Mouse (Mus musculus) liver, adult 2 months (tissue): ENCODE data around the gene Mc1r. TPM values are rescaled to one million over a fixed set of nuclear protein-coding genes. Genes with fewer than 3 reads are reported as not detected.

ENCODE experiments used
- DNase-seq: peaks from one replicate; pipeline ENCODE4 v3.0.0-alpha.2; 2011; ENCODE audit warnings: low read depth, low spot score; ENCODE audit errors: extremely low read depth
- H3K27ac ChIP-seq: fragments of 200-500 bp; replicated peaks from 2 replicates; pipeline ENCODE4 v1.5.1; 2012; ENCODE audit warnings: low read depth, mild to moderate bottlenecking, control low read depth, inconsistent platforms, low read length; ENCODE audit not compliant: insufficient read depth
- H3K27me3 ChIP-seq: fragments of 200-500 bp; 2 replicates; pipeline ENCODE4 v1.6.1; 2012; ENCODE audit warnings: mild to moderate bottlenecking, moderate library complexity, low read length, inconsistent platforms; ENCODE audit not compliant: control insufficient read depth, insufficient read depth
- H3K36me3 ChIP-seq: fragments of 200-500 bp; 2 replicates; pipeline ENCODE4 v1.6.1; 2012; ENCODE audit warnings: low read length, inconsistent platforms; ENCODE audit not compliant: control insufficient read depth, insufficient read depth
- H3K4me1 ChIP-seq: fragments of 200-500 bp; 2 replicates; pipeline ENCODE4 v1.6.1; 2011; ENCODE audit warnings: low read length; ENCODE audit not compliant: control insufficient read depth, insufficient read depth
- H3K4me3 ChIP-seq: fragments of 200-500 bp; 2 replicates; pipeline ENCODE4 v1.5.1; 2011; ENCODE audit warnings: low read depth, mild to moderate bottlenecking, control low read depth, low read length, moderate library complexity; ENCODE audit not compliant: insufficient read depth
- H3K79me2 ChIP-seq: fragments of 200-500 bp; 2 replicates; pipeline ENCODE4 v1.6.1; 2012; ENCODE audit warnings: inconsistent platforms, mild to moderate bottlenecking, low read length, moderate library complexity; ENCODE audit not compliant: control insufficient read depth, insufficient read depth
- H3K9ac ChIP-seq: fragments of 200-500 bp; 2 replicates; pipeline ENCODE4 v1.6.1; 2012; ENCODE audit warnings: low read depth, mild to moderate bottlenecking, control low read depth, inconsistent platforms, low read length
- CTCF ChIP-seq: fragments of 200-500 bp; IDR thresholded peaks from 2 replicates; pipeline ENCODE4 v1.5.1; 2011; ENCODE audit warnings: low read depth, low read length, control low read depth
- POLR2A ChIP-seq: fragments of 200-500 bp; IDR thresholded peaks from 2 replicates; pipeline ENCODE4 v1.6.1; 2011; ENCODE audit warnings: low read length, control low read depth; ENCODE audit not compliant: insufficient read depth; ENCODE audit errors: extremely low read depth
- WGBS: fragments of 180-500 bp; shearing (Covaris S2); methylation state at CpG from one replicate; pipeline ENCODE4 v1.1.7; 2018; 5-methylcytosine and 5-hydroxymethylcytosine counted together
- polyA plus RNA-seq: library from polyadenylated mRNA; depleted of rRNA; stranded (reverse); fragments of >200 nt; gene quantifications from 2 replicates; pipeline ENCODE4 v1.2.3, GENCODE M21; 2012; rRNA removed
- total RNA-seq: library from RNA; depleted of rRNA; stranded (reverse); fragments of >200 nt; gene quantifications from 2 replicates; pipeline ENCODE4 v1.2.3, GENCODE M21; 2014; rRNA removed

Mc1r gene
- total RNA-seq (not detected in 2 replicates), polyA plus RNA-seq (not detected in 2 replicates)

DNA sequence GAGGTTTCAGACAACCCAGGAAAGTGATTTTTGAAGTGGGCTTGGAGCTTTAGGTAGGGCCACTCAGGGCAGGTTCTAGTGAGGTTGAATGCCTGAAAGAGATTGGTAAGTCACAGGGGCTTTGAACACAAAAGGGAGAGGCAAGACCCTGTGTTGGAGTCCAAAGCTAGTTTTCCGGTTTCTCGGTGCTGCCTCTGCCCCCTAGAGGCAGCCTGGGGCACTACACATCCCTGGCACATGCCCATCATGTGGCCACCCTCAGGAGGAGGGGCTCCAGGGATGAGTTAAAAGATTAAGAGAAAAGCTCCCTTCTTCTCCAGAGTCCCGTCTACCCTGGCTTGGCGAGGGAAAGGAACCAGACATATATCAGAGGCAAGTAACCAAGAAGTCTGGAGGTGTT, at the start of gene Mc1r:
Gene Mc1r (plus strand): TSS at position 322 of the 400 bp plus-strand sequence.
- WGBS: 11% methylated on average over 4 of the region's 4 CpGs
- DNase-seq: no peak
- no peak within 1 kb of the TSS for H3K27ac ChIP-seq
- H3K9ac ChIP-seq: no peak within 1 kb of the TSS
- no peaks in the 10 kb centered on the region for H3K36me3 ChIP-seq
- H3K27me3 ChIP-seq: peaks cover 7% of the 10 kb centered on the region
- no peaks in the 10 kb centered on the region for H3K4me1 ChIP-seq
- H3K79me2 ChIP-seq: no peaks in the 10 kb centered on the region
- H3K4me3 ChIP-seq: no peak within 1 kb of the TSS
- TF ChIP-seq CTCF (peak; percentile 94), POLR2A (no peak)

DNA sequence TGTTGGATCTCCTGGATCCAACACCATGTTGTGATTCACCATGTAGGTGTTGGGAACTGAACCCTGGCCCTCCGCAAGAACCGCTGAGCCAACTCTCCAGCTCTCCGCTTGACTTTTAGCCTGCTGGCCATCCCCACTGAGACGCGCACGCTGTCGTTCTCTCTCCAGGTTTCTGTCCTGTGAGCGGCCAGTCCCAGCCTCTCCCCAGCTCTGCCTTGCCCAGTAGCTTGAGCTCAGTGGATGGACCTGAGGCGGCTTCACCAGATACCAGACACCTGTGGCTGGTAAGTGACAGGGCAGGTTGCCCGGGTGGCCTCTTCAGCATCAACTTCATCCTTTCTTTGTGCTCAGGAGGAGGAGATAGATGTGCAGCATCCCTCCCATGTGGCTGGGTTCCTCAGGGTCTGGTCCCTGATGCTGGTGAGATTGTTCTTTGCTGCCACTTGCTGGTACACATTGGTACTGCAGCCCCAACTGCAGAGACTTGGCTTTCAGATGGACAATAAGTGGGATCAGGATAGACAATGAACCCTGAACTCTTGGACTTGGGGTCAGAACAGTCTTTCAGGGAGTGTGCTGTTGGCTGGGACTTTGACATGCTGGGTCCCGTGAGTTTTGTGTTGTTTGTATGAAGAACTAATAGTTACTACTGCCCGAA, 45.7 kb upstream of the Mc1r start:
- no peaks in the 10 kb centered on the region for H3K27me3 ChIP-seq
- TF ChIP-seq POLR2A (no peak), CTCF (peak; percentile 91)
- WGBS: 55% methylated on average over 12 of the region's 12 CpGs
- no peaks in the 10 kb centered on the region for H3K79me2 ChIP-seq
- peak; percentile 67 for DNase-seq
- H3K36me3 ChIP-seq: no peaks in the 10 kb centered on the region
- no peaks in the 10 kb centered on the region for H3K4me1 ChIP-seq
- H3K27ac ChIP-seq: no peak overlapping the region
- H3K4me3 ChIP-seq: no peak overlapping the region
- no peak overlapping the region for H3K9ac ChIP-seq

DNA sequence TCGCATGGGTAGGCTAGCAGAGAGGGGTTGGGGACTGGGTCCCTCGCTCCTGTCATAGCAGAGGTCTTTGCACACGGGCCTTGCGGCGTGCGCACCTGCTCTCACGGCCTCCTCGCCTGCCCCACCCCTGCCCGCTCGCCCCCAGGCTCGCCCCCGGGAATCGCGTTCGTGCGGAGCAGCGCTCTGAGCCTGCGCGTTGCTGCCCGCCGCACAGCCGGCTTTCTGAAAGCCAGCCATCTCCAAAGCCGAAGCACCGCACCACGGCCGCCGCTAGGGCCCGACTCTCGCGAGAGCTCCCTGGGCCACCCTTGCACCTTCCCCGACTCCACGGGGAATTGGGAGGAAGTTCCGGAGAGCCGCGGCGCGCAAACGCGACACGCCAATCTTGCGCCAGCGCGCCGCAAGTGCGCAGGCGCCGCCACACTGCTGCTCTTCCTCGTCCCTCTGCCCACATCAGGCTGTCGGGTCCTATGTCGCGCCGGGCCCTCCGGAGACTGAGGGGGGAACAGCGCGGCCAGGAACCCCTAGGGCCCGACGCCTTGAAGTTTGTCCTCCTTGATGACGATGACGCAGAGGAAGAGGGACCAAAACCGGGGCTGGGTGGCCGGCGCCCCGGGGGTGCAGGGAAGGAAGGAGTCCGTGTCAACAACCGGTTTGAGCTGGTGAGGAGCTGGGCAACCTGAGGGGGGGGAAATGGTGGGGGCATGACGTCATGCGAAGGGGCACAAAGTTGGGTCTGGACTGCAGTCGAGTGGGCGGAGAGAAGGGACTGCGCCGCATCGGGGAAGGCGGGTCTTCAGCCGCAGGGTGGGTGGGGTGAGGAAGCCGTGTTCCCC, 33.3 kb upstream of the Mc1r start, which contains the start of gene Tcf25:
Gene Tcf25 (plus strand): TSS at position 351 of the 836 bp plus-strand sequence.
- peaks cover 13% of the 10 kb centered on the region; the same call in 1 of the 2 replicates for H3K79me2 ChIP-seq
- WGBS: 1% methylated on average over 75 of the region's 75 CpGs
- TF ChIP-seq POLR2A (peak; percentile 81), CTCF (peak; percentile 56)
- H3K4me3 ChIP-seq: peak within 1 kb of the TSS; percentile 86
- H3K27me3 ChIP-seq: no peaks in the 10 kb centered on the region
- peak within 1 kb of the TSS; percentile 90 for H3K9ac ChIP-seq
- peaks cover 11% of the 10 kb centered on the region; the same call in 1 of the 2 replicates for H3K4me1 ChIP-seq
- H3K27ac ChIP-seq: peak within 1 kb of the TSS; percentile 89
- H3K36me3 ChIP-seq: no peaks in the 10 kb centered on the region
- DNase-seq: peak; percentile 77

DNA sequence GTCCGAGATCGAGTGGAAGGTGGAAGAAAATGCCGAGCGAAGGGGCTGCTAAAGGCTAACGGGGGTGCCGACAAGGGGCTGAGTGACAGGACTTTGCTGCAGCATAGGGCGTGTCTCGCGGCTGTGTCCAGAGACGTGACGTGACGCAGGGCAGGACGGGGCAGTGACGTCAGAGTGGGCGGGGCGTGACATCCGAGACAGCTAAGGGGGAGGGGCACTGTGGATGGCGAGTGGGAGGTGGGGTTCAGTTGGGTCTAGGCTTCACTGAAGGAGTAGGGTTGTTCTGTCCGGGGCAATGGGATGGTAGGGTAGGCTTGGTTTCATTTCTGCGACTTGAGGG, 32.7 kb upstream of the Mc1r start:
- DNase-seq: peak; percentile 65
- H3K4me3 ChIP-seq: peak overlapping the region; percentile 86
- H3K27me3 ChIP-seq: no peaks in the 10 kb centered on the region
- H3K36me3 ChIP-seq: no peaks in the 10 kb centered on the region
- H3K27ac ChIP-seq: peak overlapping the region; percentile 89
- peaks cover 13% of the 10 kb centered on the region; the same call in 1 of the 2 replicates for H3K79me2 ChIP-seq
- WGBS: 1% methylated on average over 19 of the region's 20 CpGs
- peaks cover 11% of the 10 kb centered on the region; the same call in 1 of the 2 replicates for H3K4me1 ChIP-seq
- H3K9ac ChIP-seq: peak overlapping the region; percentile 90
- no peak for TF ChIP-seq CTCF
- 0 out of 2 replicates have a peak, but pooled peaks have one; percentile 48 for TF ChIP-seq POLR2A

DNA sequence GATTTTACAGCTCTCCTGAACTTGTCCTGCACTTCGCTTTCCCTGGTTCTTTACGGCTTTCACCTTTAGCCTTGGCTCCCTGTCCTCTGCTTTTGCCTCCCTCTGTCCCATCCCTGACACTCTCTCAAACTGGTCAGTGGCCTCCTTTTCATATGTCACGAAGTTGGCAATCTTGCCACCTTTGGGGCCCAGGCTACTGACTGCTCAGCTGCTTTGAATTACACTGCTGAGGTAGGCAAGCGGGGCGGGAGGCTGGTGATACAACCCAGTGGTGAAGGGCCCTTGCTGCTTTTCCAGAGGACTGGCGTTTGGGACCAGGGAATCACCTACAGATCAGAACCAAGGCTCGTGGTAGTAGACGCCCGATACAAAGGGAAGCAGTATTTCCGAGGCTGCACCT, 31.2 kb upstream of the Mc1r start:
- H3K4me3 ChIP-seq: no peak overlapping the region
- peaks cover 11% of the 10 kb centered on the region; the same call in 1 of the 2 replicates for H3K4me1 ChIP-seq
- TF ChIP-seq CTCF (no peak), POLR2A (no peak)
- WGBS: 79% methylated on average over 10 of the region's 10 CpGs
- H3K27me3 ChIP-seq: no peaks in the 10 kb centered on the region
- H3K9ac ChIP-seq: no peak overlapping the region
- H3K27ac ChIP-seq: no peak overlapping the region
- no peaks in the 10 kb centered on the region for H3K36me3 ChIP-seq
- peaks cover 17% of the 10 kb centered on the region; the same call in 1 of the 2 replicates for H3K79me2 ChIP-seq
- no peak for DNase-seq

DNA sequence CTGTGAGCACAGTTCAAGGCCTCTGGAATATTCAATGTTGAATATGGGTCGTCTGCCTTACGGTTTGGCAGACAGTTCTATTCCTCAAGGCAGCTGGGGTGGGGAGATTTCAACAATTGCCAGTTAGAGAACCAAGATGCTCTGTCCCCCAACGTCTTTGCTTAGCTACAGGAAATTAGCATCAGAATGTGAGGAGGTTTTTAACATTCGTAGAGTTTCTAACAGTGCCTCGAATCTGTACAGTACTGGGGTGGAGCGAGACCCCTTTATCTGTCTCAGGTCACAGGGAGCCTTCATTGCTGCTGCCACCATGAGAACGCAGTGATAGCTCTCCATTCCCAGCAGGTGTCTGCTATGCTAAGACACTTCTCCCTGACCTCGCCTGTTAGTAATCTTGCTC, 30.8 kb upstream of the Mc1r start:
- no peak overlapping the region for H3K9ac ChIP-seq
- H3K27ac ChIP-seq: no peak overlapping the region
- TF ChIP-seq POLR2A (no peak), CTCF (no peak)
- peaks cover 11% of the 10 kb centered on the region; the same call in 1 of the 2 replicates for H3K4me1 ChIP-seq
- H3K4me3 ChIP-seq: no peak overlapping the region
- H3K27me3 ChIP-seq: no peaks in the 10 kb centered on the region
- no peak for DNase-seq
- H3K79me2 ChIP-seq: peaks cover 17% of the 10 kb centered on the region; the same call in 1 of the 2 replicates
- H3K36me3 ChIP-seq: no peaks in the 10 kb centered on the region
- WGBS: 63% methylated on average over 8 of the region's 8 CpGs
